Mouse (Mus musculus) lung, postnatal 14 days (tissue): ENCODE measurements around the gene Cxcr4.

ENCODE experiments used
- DNase-seq: peaks from one replicate; pipeline ENCODE4 v3.0.0; 2021

Cxcr4 gene

DNA sequence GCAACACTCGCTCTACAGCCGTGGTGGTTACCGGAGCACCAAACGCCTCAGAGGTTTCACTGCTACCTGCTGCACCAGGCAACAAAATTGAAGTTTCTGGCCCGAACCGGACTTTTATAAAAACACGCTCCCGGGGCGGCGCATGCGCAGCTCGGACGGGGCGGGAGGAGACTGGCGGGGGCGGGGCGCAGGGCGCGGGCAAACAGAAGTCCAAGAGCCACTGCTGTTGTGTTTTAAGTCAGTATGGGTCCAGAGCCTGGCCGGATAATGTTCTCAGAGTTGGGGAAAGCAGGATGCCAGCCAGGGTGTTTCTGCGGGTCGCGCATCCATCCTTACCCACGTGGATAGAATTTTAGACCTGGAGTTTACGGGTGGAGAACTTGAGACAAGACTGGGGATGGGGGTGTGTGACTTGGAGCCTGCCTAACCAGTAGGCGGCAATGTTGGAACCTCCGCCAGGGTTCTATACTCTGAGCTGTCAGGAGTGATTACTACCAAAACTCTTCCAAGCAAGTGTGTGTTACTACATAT, at the start of gene Cxcr4:
Cxcr4 (minus strand) TSS at position 83 of the 531 bp plus-strand sequence.
- peak; percentile 89 for DNase-seq

DNA sequence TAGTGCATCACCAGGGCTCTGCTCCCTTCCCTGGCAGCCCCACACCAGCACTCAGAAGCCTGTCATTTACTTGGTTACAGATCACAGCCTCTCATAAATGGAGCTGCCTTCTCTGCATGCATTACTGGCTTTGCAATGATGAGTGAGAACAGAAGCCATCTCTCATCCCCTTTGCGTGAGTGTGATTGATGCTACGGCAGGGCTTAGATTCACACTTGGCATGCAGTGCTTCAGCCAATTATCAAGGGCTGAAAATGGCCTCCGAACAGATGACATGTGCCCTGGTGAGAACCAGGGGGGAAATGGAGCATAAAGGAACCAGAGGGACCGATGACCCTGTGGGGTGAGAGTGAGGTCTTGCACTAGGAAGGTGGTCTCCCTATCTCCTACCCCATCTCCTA, 47.6 kb upstream of the Cxcr4 start:
- DNase-seq: no peak

DNA sequence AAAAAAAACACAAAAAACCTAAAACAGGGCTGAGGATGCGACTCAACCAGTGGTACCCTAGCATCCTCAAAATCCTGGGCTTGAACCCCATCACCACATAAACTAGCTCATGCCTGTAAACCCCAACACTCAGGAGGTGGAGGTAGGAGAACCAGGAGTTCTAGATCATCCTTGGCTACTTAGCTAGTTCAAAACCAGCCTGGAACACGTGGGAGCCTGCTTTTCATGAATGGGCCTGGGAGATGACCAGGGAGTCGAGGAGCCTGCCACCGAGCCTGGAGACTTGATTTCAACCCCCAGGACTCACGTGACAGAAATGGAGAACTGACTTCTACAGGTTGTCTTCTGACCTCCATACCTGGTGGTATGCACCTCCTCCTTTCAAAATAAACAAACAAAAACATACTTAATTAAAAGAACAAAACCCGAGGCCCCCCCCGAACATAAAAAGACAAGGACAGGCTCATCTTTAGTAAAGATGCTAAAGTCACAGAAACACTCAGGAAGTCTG, 45.2 kb upstream of the Cxcr4 start:
- DNase-seq: no peak

DNA sequence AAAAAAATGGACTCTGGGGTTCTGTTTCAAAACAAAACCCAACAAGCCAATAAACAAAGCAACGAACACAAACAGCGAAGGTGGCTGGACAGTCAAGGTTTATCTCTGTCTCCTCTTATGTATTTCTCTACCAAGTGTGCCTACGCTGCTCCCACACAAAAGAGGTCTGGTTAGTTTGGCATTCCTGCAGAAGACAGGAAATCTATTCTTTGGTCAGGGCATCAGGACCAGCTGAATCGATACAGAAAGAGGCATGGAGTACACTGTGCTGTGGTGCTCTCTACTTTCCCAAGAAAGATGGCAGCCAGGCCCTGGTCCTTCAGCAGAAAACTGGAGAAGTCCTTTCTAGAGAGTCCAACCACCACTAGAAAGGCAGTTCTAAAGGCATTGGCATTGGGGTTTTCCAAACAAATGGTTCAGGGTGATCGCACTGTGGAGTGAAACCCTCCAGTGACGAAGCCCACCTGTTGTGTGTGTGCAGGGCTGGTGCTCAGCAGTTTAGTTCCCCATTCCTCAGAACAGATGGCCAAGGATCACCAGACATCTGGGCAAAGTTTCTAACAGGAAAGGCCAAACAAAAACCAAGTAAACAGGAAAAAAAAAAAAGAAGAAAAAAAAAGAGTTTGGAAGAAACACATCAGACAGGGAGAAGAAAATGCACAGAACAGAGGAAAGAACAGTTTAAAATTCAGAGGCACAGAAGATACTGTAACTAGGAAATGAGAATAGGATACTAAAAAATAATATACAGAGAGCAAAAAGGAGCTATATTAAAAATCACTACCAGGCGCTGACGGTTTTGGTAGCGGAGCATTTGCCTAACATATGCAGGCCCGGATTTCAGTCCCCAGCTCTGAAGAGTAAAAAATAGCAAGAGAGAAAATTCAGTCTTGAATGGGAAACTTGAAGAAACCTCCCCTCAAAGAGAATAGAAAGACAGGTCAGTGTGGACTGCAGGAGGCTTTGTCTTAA, 44.5 kb upstream of the Cxcr4 start:
- no peak for DNase-seq

DNA sequence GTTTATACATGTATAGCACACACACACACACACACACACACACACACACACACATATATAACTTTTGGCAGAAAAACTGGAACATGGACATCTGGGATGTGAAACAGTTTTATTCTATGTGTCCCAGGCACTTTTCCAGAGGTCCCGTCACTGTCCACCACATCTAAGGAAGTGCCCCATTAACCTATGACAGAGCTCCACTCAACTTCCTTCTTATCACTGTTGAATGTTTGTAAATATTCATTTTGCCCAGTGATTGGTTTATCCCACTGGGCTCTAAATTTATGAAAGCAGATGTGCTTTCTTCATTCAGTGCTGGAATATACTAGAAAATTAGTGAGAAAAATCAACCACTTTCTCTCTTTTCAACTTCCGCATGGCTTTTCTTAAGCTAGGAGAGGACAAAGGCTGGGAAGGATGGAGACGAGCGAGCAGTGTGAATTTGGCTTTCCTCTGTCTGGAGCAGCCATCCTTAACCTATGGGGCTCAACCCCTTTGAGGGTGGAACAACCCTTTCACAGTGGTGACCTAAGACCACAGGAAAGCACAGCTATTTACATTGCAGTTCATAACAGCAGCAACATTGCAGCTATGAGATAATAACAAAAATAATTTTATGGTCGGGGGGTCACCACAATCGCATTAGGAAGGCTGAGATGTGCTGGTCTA, 41.8 kb upstream of the Cxcr4 start:
- DNase-seq: no peak

DNA sequence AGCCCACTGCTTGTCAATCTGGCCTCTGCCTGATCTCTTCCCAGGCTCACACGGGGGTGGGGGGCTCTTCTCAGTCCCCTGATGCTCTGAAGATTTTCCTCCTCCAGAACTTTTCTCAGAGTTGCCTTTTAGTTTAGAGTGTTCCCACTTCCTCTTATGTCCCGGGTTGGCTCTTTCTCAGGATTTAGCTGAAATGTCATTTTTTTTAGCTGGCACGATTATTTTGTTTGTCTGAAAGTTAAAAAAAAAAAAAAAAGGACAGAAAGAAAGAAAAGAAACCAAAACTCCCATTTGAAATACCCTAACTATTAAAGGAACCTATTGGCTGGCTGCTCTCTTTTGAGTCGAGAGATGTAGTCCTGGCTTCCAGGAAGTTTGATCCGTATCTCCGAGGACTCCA, 40.4 kb upstream of the Cxcr4 start:
- no peak for DNase-seq

DNA sequence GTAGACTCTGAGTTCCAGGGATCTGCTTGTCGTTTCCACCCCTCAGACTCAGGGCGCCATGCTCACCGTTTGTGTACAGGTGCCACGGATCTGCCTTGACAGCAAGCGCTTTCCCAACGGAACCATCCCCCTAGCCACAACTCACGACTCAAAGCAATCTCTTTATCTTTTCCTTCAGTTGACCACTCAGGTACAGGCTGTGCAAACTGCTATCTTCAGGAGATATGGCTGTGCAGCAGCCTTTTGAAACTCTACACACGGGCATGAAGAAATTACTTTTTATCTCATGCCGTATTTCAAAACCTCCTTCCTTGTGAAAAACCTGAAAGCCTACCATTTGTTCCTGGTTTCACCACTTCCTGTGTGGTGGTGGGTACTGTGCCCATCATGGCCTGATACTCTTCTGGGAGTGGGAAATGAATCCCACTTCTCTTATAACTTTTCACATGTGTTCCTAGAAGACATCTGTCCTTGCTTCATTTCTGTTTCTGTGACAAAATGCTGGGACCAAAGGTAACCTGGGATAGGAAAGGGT, 34.1 kb upstream of the Cxcr4 start:
- no peak for DNase-seq

DNA sequence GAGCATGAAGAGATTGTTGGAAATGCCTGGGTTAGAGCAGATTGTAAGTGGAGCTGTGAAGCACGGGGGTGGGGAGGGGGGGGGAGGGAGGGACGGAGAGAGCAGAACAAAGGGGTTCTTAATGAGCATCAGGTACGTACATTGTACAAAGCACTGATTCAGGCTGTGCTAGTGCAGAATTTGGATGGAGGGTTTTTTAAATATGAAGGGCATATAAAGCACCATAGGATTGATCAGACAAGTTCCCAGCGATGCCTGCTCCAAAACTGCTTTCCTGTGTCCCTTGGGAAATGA, 31.4 kb upstream of the Cxcr4 start:
- no peak for DNase-seq

DNA sequence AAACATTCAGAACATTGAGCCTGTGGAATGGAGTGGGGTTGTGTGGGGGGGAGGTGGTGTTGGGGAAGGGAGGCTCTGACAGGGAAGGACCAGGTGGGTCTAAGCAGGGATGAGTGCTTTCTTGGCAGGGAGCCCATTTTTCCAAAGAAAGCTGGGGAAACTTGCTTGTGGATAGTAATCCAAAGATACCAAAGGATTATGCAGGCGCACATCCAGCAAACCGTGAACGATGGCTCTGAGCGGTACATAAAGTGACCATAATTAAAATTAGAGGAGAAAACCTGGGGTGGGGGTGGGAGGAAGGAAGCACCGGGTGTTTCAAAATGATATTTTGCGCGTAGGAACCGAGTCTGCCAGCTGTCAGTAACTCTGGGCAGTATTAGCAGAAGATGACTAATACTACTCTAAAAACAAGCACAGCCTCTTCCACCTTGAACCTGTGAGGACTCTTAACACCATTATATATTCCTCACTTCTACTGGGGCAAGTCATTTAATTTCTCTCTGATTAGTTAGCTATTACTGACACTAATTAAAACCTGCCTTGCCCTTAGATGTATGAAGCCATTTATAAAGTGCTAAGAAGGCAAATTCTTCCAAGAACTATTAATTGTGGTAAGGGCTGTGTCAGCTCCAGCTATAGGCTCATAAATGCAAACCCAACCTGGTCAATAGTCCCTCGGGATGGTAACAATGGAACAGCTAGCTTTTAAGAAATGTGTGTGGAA, 30.9 kb upstream of the Cxcr4 start:
- no peak for DNase-seq

DNA sequence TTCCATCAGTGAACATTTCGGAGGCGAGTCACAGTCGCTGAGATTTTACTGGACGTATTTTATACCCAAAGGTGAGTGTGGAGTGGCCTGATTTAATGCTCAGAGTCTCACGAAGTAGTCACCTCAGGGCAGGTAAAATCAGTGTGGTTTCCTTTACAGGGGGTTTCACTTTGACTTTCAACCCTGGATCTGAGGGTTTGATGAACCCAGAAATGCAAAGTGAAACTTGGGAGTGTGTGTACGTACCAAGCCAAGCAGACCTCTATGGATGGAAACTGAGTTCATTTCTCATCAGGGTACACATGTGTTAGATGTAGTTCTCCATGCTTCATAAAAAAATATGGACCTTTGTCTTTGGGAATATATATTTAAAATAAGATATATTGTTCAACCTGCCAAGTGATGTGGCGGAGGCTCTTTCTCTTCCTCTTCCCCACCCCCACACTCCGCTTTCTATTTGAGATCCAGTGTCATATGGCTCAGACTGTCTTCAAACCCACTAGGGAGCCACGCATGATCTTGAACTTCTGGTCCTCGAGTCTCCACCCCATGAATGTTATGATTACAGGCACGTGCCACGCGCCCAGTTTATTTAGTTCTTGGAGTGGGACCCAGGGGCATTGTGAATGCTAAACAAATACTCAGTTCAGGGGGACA, 25.7 kb upstream of the Cxcr4 start:
- DNase-seq: no peak

DNA sequence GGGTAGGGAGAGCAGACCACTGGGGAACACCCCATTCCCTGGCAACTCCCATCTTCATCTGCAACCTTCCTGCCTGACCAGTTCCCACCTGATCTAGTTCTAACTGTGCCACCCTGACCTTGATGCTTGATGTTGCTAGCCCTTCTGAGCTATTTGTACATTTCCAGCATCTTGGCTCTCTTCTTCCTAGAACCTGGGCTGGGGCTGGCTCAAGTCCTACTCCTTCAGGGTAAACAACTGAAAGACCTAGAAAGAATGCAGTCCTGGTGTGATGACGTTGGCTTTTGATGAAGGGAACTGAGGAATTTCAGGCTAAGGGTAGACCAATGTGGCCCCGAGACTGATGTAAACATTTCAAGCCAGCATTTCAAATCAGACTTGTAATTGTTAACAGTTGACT, 24.5 kb upstream of the Cxcr4 start:
- DNase-seq: no peak

DNA sequence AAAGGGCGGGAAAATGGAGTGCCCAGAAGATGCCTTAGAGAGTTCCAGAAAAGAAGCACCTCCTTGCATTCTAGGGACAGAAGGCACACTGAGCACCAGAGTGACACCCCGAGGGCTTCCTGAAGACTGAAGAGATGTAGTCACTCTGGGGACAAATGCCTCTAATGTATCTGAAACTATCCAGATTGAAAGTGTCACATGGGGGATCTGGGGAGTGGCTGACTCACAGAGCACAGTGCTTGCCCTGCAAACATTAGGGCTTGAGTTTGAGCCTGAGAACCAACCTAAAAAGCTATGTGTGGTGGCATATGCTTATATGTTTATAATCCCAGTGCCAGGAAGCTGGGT, 23.3 kb upstream of the Cxcr4 start:
- no peak for DNase-seq

DNA sequence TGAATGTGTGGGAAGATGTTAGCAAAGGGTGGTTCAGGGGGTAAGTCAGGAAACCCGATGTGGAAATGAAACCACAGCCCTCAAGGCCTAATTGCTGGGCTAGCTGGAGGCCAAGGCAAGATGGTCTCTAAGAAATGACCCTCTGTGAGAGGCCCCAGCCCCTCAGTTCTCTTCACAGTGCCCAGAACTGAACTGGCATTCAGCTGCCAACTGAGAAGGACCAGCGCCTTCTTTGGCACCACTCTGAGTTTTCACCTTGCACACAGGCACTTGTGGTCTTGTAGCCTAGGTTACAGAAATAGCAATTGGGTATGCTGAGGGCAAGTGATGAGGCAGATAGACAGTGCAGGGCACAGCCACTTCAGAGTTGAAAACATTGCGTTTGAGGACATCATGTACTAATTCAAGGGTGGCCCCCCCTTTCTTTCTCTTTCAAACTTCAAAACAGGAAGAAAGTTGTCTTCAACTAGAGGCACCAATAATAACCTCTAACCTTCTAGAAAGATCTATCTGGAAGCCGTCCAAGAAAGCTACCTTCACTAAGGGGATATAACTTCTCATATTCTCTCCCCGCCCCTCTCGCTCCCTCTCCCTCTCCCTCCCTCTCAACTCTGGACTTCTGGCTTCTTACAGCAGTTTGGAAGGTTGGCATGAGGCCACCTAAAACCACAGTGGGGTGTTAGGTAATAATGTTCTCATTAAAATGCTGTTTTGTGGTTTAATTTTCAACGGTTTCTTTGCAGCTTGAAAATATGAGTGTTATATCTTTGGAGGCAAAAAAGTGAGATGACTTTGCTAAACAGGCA, 22.8 kb upstream of the Cxcr4 start:
- DNase-seq: peak; percentile 66

DNA sequence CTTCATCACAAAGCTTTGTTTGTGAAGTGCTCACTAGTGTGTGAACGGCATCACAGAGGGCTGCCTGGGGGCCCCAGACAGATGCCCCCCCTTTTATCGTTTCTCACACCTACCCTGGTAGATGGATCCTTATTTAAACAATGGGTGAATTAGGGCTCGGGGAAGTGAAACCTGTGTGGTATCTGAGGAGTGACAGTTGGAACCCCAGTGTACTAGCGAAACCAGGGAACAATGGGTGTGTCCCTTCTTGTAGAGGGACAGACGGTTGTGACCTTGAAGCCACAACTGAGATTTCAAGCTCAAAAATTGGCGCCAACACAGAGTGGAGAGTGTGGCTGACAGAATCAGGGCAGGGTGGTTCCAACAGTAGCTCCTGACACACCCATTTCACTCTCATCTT, 16.0 kb upstream of the Cxcr4 start:
- DNase-seq: no peak

DNA sequence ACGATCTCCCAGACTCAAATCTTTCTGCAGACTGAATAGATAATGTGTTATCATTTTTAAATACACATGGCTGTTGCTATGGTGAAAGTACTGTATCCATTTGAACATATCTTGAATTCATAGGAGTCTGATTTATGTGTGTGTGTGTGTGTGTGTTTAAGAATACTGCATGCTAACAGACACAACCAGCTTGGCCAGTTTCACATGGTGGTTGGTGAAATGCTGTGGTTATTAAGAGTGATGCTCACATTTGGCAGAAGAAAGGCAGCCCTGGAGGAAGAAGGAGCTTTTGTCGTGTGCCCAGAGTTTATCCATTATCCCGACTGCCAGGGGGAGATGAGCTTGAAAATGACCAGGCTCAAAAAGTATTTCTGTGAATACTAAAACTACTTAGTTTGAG, 15.3 kb upstream of the Cxcr4 start:
- no peak for DNase-seq

DNA sequence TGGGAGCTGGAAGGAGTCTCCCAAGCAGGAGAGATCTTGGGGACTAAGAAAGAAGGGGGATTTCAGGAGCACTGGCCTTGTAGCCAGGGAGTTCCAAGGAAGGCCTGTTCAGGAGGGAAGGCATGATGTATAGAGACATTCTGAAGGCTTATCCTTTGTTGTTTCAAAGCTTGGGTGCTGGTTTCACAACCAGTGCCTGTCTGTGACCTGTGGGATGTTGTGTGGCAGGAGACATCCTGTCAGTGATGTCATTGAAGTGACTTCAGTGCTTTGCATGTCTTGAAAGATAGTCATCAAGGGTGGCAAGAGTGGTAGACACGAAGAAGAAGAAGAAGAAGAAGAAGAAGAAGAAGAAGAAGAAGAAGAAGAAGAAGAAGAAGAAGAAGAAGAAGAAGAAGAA, 13.7 kb upstream of the Cxcr4 start:
- DNase-seq: no peak

DNA sequence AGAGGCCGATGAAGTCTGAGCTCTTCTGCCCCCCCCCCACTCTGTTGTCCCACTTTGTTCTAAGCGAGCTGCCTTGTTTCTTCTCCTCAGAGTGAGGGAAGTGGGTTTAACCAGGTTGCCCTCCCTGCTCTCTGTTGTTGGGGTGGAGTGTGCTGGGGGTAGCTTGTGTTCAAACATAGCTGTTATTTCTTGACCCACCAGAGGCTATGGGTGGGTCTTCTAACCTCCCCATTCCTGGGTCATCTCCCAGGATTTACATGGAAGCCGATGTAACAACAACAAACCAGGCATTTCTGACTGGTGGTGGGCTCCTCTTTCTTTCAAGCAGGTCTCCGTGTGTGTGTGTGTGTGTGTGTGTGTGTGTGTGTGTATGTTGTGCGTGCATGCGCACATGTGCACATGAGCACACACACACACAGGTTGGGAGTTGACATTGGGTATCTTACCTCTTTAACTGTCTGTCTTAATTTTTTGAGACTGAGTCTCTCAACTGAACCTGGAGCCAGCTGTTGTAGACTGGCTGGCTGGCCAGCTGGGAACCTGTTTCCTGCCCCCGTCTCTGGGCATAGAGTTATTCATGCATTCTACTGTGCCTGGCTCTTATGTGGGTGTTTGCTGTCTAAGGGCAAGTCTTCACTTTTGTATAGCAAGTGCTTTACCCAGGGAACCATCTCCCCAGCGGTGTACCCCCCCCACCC, 10.7 kb upstream of the Cxcr4 start:
- no peak for DNase-seq

DNA sequence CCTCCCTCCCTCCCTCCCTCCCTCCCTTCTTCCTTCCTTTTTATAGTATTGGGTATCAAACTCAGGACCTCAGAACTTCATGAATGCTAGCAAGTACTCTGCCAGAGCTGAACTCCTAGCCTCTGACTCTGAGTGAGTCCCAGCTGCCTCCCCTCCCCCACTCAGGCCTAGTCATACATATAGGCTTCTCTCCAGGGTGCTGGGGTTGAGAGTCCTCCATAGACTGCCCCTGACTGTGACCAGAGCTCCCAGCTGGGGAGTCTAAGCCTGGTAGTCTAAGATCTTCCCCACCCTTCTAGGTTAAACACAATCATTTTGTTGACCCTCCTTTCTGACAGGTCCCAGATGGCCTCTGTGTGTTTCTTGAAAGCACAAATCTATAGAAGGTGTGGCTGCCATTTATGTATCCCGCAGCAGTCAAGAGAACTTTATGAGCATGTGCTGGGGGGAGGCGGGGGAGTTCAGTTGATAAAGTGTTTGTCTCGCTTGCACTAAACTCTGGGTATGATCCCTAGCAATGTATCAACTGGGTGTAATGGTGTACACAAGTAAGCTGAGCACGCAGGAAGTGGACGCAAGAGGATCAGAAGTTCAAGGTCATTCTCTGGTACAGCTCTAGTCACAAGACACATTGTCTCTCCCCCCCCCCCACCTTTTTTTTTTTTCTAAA, 10.1 kb upstream of the Cxcr4 start:
- no peak for DNase-seq

DNA sequence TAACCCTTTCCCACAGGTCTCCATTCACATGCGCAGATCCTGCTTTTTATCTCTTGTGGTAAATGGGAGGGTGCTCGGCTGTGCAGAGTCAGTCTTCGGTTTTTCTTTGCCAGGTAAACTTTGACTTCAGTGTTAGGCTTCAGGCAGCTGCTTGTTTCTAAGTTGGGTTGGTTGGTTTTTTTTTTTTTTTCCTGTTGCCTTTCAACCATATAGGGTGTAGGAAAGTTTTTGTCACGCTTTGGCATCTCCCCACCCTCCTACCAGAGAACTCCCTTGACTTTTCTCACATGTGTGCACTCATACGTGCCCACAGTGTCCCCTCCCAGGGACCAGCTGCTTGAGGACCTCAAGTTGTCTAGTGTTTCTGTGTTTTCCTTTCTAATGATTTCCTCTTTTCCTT, 9.2 kb upstream of the Cxcr4 start:
- DNase-seq: no peak

DNA sequence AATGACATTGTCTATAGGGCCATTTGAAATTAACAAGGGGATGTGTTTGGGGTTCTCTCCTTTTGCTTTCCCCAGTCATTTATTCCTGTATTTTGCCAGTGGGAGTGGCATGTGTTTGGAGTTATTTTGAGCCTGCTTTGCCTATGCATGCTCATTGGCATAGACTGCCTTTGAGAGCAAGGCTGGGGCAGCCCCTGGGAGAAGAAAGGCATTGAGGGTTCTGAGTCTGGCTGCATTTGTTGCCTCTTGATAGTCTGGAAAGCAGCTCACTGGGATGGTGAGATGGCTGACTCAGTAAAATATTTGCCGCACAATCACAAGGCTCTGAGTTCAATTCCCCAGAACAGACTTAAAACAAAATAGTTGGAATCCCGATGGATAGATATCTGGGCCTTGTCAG, 8.5 kb upstream of the Cxcr4 start:
- DNase-seq: no peak
